Mouse (Mus musculus) limb, embryonic 10.5 days (tissue): Measurements from ENCODE around the gene Srek1ip1. TPM values are rescaled to one million over a fixed set of nuclear protein-coding genes. Genes with fewer than 3 reads are reported as not detected.

Experiments
- DNase-seq: peaks from one replicate; pipeline ENCODE4 v3.0.0-alpha.2; 2017; ENCODE audit warnings: low spot score
- H3K27ac ChIP-seq: fragments of 300-500 bp; sonication (generic); 2 replicates; pipeline ENCODE4 v1.5.1; 2016; ENCODE audit warnings: mild to moderate bottlenecking
- H3K27me3 ChIP-seq: fragments of 300-500 bp; sonication (generic); 2 replicates; pipeline ENCODE4 v1.6.1; 2016; ENCODE audit warnings: low read depth, mild to moderate bottlenecking; ENCODE audit not compliant: poor library complexity, severe bottlenecking
- H3K36me3 ChIP-seq: fragments of 300-500 bp; sonication (generic); 2 replicates; pipeline ENCODE4 v1.6.1; 2016; ENCODE audit warnings: mild to moderate bottlenecking, moderate library complexity
- H3K4me1 ChIP-seq: fragments of 300-500 bp; sonication (generic); 2 replicates; pipeline ENCODE4 v1.6.1; 2016
- H3K4me3 ChIP-seq: fragments of 300-500 bp; sonication (generic); 2 replicates; pipeline ENCODE4 v1.5.1; 2016; ENCODE audit warnings: mild to moderate bottlenecking, moderate library complexity
- H3K9me3 ChIP-seq: fragments of 300-500 bp; sonication (generic); replicated peaks from 2 replicates; pipeline ENCODE4 v1.6.1; 2016; ENCODE audit warnings: mild to moderate bottlenecking
- whole genome bisulfite sequencing: fragments of 180-500 bp; shearing (Covaris S2); methylation state at CpG from one replicate; pipeline ENCODE4 v1.1.7; 2016; 5-methylcytosine and 5-hydroxymethylcytosine counted together
- polyA plus RNA-seq: library from polyadenylated mRNA; unstranded; fragments of >200 nt; fragmentation: Nextera tagmentation; extraction: Ambion mirVana; gene quantifications from 2 replicates; pipeline ENCODE4 v1.2.1, GENCODE M21; 2016

The Srek1ip1 gene
- polyA plus RNA-seq: 17.4 TPM in 2 replicates

DNA sequence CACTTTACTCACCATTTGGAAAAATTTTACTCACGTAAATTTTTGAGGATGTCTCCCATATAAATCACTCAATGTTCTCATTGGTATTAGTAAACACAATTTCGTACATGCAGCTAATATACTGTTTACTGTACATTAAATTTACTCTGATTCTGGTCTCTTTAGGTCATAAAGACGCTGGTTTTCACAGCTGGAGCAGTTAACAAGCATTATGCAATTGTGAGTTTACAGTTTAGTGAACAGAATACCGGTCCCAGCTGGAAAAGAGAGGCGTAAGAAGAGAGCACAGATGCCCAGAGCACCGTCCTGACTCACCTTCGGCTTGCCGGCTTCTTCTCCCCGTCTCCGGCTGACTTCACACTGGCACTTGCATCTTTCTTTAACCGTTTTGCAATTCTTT lies at the start of gene Srek1ip1:
TSS of gene Srek1ip1 (plus strand) at position 301 of the 400 bp plus-strand sequence.
- H3K27me3 ChIP-seq: no peaks in the 10 kb centered on the region
- 92% methylated on average over 11 of the region's 11 CpGs for WGBS
- H3K36me3 ChIP-seq: peaks cover 33% of the 10 kb centered on the region
- H3K4me3 ChIP-seq: no peak within 1 kb of the TSS
- H3K4me1 ChIP-seq: no peaks in the 10 kb centered on the region
- no peak within 1 kb of the TSS for H3K27ac ChIP-seq
- no peak for DNase-seq
- H3K9me3 ChIP-seq: no peaks in the 10 kb centered on the region

DNA sequence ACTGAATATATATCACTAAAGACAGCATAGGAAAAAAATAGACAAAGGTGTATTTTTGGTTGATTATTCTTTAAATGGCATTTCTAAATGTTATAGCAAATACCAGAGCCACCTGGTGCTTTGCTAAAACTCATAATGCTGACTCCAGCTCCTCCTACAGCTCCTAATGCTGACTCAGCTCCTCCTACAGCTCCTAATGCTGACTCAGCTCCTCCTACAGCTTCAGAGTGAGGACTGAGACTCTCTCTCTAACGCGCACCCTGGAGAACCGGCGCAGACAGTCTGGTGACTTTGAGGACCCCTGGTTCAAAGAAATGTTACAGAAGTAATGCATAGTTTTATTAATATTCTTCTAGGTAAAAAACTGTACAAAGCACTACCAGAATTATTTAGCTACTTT lies 49.4 kb upstream of the Srek1ip1 start:
- no peaks in the 10 kb centered on the region for H3K4me1 ChIP-seq
- no peak overlapping the region for H3K27ac ChIP-seq
- H3K9me3 ChIP-seq: no peaks in the 10 kb centered on the region
- H3K27me3 ChIP-seq: no peaks in the 10 kb centered on the region
- no peaks in the 10 kb centered on the region for H3K36me3 ChIP-seq
- H3K4me3 ChIP-seq: no peak overlapping the region
- DNase-seq: no peak
- 95% methylated on average over 4 of the region's 4 CpGs for WGBS

DNA sequence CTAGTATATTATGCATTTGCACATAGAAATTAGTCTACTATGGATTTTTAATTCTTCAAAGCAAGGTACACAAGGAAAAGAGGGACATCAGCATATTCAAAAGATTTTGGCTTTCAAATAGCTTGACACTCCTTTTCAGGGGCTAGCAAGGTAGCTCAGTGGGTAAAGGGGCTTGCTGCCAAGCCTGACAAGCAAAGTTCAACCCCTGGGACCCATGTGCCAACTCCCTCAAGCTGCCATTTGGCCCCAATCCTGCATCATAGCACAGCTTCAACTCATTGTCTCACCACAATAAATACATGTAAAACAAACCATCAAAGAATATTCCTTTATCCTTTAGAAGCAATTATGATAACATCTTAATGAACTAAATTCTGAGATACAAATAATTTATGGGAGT lies 45.3 kb upstream of the Srek1ip1 start:
- no peak for DNase-seq
- H3K4me3 ChIP-seq: no peak overlapping the region
- no peaks in the 10 kb centered on the region for H3K27me3 ChIP-seq
- no peak overlapping the region for H3K27ac ChIP-seq
- no peaks in the 10 kb centered on the region for H3K9me3 ChIP-seq
- no peaks in the 10 kb centered on the region for H3K4me1 ChIP-seq
- H3K36me3 ChIP-seq: no peaks in the 10 kb centered on the region

DNA sequence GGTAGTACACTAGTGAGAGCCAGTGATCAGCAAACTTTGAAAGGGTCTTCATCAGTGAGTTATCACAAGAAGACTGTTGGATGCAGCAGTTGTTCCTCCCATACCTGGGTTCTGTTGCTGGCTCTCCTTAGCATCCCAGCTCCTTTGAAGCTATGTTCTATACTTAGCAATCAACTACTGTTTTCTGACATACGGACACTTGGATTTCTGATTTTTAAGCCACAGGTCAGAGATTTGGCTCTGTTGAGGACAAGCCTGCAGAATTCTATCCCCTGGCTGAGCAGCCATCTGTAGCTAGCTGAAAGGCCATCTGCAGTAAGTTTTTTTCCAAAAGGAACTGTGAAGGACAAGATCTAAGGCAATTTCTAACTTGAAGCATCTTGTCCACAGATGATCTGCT lies 32.9 kb upstream of the Srek1ip1 start:
- Histone ChIP-seq H3K27me3 (no peaks in the 10 kb centered on the region), H3K9me3 (no peaks in the 10 kb centered on the region), H3K27ac (no peak overlapping the region), H3K4me1 (no peaks in the 10 kb centered on the region), H3K4me3 (no peak overlapping the region), H3K36me3 (no peaks in the 10 kb centered on the region)
- 96% methylated on average over 1 of the region's 1 CpGs for WGBS
- no peak for DNase-seq

DNA sequence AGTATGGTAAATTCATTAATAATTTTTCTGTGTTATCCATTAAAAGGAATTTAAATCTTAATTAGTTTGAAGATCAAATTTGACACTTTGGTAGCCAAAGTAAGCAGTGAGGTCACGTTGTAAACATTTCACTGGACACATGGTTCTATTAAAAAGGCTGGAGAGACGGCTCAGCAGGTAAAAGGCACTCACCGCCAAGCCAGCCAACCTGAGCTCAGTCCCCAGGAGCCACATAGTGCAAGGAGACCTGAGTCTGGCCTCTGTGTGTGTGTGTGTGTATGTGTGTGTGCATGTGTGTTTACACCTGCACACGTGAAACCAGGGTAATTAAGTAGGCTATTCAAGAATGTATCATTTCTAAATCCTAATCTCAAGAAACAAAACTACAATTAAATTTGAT lies 29.9 kb upstream of the Srek1ip1 start:
- Histone ChIP-seq H3K36me3 (no peaks in the 10 kb centered on the region), H3K4me1 (no peaks in the 10 kb centered on the region), H3K27ac (no peak overlapping the region), H3K4me3 (no peak overlapping the region), H3K9me3 (no peaks in the 10 kb centered on the region), H3K27me3 (no peaks in the 10 kb centered on the region)
- 94% methylated on average over 4 of the region's 4 CpGs for WGBS
- no peak for DNase-seq

DNA sequence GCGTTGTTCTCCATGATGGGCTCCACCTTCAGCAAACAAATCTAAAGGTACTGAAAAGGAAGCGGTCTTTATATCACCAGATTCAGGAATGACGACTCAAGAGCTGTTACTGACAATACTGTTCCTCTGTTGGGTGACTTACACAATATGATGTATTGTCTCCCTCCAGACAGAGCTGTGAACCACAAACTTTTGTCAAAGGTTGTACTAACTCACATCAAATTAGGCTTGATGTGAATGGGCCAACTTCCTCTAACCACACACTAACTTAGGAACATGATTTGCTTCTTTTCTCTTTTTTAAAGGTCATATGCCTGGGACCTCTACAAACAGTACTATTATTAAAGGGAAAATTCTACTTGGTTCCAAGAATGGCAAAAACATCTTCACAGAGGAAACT lies 29.1 kb upstream of the Srek1ip1 start:
- Histone ChIP-seq H3K27me3 (no peaks in the 10 kb centered on the region), H3K9me3 (no peaks in the 10 kb centered on the region), H3K27ac (no peak overlapping the region), H3K4me3 (no peak overlapping the region), H3K36me3 (no peaks in the 10 kb centered on the region), H3K4me1 (no peaks in the 10 kb centered on the region)
- 93% methylated on average over 3 of the region's 3 CpGs for WGBS
- DNase-seq: no peak

DNA sequence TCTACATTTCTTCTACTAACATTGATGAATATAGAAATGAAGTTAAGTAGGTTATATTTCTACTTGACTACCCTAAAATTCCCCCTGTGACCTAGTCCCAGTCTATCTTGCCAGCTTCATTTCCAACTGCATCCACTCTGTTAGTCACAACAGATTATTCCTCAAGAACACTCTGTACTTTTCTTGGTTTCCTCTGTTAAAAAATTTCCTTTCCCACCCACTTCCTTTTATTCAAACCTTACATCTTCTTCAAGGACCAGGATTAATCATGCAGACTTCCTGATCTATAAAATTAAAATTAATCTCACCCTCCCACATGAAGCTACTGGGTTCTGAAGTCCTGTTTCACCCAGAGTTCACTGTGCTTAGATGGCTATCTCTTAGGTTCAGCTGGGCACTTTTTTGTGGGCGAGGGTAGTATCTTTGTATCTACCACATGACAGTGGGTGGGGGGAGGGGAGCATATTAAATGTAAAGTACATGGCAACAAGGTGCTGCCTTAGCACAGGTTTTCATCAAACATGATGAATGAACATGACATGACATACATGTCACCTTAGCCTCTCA lies 13.1 kb upstream of the Srek1ip1 start:
- no peak for DNase-seq
- no peaks in the 10 kb centered on the region for H3K4me1 ChIP-seq
- H3K27ac ChIP-seq: no peak overlapping the region
- no peaks in the 10 kb centered on the region for H3K9me3 ChIP-seq
- 74% methylated on average over 1 of the region's 1 CpGs for WGBS
- H3K27me3 ChIP-seq: no peaks in the 10 kb centered on the region
- peaks cover 21% of the 10 kb centered on the region for H3K36me3 ChIP-seq
- no peak overlapping the region for H3K4me3 ChIP-seq

DNA sequence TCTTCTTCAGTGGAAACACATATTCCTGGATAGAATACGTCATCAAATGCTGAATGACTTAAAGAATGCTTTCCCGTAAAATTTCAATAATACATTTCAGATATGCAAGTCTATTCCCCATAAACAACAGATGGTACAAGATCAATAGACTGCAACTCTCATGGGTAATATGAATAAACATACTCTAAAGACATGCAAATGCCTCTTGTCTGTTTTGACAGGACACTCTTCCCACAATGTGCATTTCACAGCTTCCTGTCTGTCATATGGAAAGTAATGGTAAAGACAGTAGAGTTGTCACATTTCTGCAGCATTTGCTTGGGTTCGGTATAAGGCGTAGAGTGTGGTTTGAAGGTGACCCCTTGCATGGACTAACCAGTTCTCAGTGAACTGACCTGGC lies 5.0 kb upstream of the Srek1ip1 start:
- H3K27me3 ChIP-seq: no peaks in the 10 kb centered on the region
- H3K27ac ChIP-seq: no peak overlapping the region
- no peak for DNase-seq
- H3K36me3 ChIP-seq: peaks cover 37% of the 10 kb centered on the region
- H3K9me3 ChIP-seq: no peaks in the 10 kb centered on the region
- no peaks in the 10 kb centered on the region for H3K4me1 ChIP-seq
- no peak overlapping the region for H3K4me3 ChIP-seq
- 95% methylated on average over 4 of the region's 4 CpGs for WGBS

DNA sequence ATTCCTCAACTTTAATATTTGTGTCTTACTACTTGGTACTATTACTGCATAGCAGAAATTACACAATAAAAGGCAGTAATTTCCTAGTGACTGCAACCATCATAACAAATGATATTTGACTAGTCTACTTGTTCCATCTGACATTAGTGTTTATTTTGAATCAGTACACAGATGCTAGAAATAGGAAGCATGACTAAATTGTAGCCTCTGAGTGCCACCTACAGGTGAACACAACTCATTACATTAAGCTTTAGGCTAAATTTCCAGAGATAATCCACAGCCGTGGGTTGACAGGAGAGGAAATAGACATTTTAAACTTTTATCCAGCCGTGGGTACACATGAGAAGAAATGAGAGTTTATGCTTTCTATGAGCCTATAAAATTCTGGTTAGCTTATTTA lies 2.6 kb upstream of the Srek1ip1 start:
- WGBS: 35% methylated on average over 2 of the region's 2 CpGs
- no peak for DNase-seq
- no peaks in the 10 kb centered on the region for H3K9me3 ChIP-seq
- no peak overlapping the region for H3K27ac ChIP-seq
- H3K27me3 ChIP-seq: no peaks in the 10 kb centered on the region
- no peak overlapping the region for H3K4me3 ChIP-seq
- H3K4me1 ChIP-seq: no peaks in the 10 kb centered on the region
- H3K36me3 ChIP-seq: peaks cover 31% of the 10 kb centered on the region

DNA sequence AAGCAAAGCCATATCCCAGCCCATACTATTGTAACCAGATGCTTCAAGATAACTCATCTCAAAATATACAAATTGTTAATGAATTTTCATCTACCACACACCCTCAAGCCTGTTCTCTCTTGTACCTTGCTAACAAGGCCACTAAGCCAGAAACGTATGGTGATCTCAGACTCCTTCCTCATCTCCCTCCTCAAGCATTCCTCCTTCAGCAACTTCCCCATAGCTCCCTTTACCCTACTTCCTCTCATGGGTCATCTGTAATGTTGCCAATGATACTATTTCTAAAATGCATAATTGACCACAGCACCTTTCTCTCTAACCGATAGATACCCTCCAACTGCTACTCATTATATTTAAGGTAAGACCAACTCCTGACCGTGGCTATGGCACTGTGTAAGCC lies 2.1 kb downstream of the Srek1ip1 start:
- 91% methylated on average over 3 of the region's 3 CpGs for WGBS
- Histone ChIP-seq H3K27ac (no peak overlapping the region), H3K9me3 (no peaks in the 10 kb centered on the region), H3K4me1 (no peaks in the 10 kb centered on the region), H3K27me3 (no peaks in the 10 kb centered on the region), H3K36me3 (peaks cover 29% of the 10 kb centered on the region), H3K4me3 (no peak overlapping the region)
- no peak for DNase-seq

DNA sequence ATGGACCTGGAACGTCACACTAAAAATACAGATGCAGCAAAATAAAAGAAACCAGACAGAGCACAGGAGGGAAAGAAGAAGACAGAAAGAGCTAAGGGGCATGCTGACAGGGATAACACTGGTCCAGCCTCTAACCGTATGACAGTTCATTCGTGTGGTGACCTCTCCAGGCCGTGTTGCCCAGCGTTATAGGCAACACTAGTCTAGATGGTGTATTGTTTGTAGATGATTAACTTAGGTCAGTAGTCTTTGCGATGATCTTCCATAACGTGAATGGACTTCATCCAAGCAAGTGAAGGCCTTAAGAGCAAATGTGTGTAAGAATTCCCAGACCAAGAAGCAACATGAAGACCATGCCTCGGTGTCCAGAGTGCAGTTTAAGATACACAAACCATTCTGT lies 6.8 kb downstream of the Srek1ip1 start:
- Histone ChIP-seq H3K27ac (no peak overlapping the region), H3K4me3 (no peak overlapping the region), H3K36me3 (peaks cover 41% of the 10 kb centered on the region), H3K27me3 (no peaks in the 10 kb centered on the region), H3K9me3 (no peaks in the 10 kb centered on the region), H3K4me1 (no peaks in the 10 kb centered on the region)
- 94% methylated on average over 8 of the region's 8 CpGs for WGBS
- DNase-seq: no peak

DNA sequence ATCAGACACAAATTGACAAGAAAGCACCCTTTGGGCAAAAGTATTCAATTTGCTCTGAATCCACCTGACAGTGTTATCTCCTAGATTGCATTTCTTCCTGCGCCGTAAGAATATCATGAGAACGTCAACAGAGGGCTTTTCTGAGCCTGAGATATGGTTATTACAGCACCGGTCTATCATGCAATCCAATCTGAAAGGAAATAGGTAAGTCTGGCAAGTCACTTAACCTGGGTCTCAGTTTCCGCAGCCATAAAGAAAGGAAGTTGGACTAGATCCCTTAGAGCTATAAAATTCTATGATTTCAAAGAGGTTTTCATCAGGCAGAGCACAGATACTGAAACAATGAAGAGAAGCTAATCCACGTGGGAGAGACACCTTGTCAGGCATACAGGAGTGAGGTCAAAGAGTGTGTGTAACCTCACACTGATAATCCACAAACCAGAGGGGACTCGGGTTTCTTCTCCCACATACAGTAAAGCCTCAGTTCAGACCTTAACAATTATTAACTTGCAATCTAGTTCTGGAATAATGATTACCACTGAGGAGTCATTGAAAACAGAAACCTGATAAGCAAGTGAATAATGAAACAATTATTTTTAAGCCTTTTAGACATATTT lies 7.4 kb downstream of the Srek1ip1 start:
- Histone ChIP-seq H3K27ac (no peak overlapping the region), H3K9me3 (no peaks in the 10 kb centered on the region), H3K4me3 (no peak overlapping the region), H3K4me1 (no peaks in the 10 kb centered on the region), H3K36me3 (peaks cover 42% of the 10 kb centered on the region), H3K27me3 (no peaks in the 10 kb centered on the region)
- WGBS: 92% methylated on average over 7 of the region's 7 CpGs
- no peak for DNase-seq

DNA sequence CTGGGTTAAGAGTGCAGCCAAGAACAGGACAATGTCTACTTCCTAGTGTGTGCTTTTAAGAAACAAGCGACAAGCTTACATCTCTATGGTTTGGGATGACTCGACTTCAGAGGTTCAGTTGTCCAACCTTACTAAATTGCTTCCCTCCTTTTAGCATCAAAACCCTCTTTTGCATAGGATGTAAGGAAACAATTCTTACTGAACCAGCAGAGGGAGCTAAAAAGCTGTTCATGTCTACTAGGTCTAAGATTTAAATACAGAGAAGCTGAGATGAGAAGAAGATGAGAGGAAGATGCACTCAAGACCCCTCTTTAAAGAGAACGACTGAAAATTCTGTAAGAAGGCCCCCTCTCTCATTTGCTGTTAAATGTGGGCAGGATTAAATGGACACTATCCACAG lies 13.4 kb downstream of the Srek1ip1 start:
- no peak for DNase-seq
- 63% methylated on average over 3 of the region's 3 CpGs for WGBS
- Histone ChIP-seq H3K9me3 (no peaks in the 10 kb centered on the region), H3K27ac (no peak overlapping the region), H3K27me3 (no peaks in the 10 kb centered on the region), H3K4me3 (no peak overlapping the region), H3K4me1 (no peaks in the 10 kb centered on the region), H3K36me3 (peaks cover 45% of the 10 kb centered on the region)

DNA sequence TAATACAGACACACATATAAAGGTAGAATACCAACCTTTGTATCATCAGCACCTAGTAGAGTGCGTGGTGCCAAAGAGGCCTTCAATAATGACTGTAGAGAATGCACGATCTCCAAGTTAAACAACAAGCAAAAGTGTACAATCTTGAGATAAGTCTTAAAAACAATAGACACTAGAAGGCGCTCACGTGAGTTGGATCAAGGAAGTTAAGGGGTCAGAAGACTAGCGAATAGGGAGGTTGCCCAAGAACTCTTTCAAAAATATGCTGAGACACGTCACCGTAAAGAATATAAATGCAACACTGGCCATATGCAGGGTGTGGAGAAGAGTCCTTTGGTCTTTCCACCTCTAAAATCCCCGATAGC lies 24.0 kb downstream of the Srek1ip1 start:
- Histone ChIP-seq H3K27me3 (no peaks in the 10 kb centered on the region), H3K4me3 (peak overlapping the region; percentile 86), H3K27ac (peak overlapping the region; percentile 98), H3K4me1 (peaks cover 16% of the 10 kb centered on the region), H3K9me3 (no peaks in the 10 kb centered on the region), H3K36me3 (peaks cover 10% of the 10 kb centered on the region; the same call in 1 of the 2 replicates)
- 13% methylated on average over 8 of the region's 8 CpGs for WGBS
- DNase-seq: no peak
